10 mouse cellular contexts compared by ENCODE assay signal in genomic region chr16:30981345-30981744, GRCm38 (mm10).
A peak's percentile ranks its signal among the peaks of the same experiment; 100 is the strongest.
DNase-seq lines count a peak whose midpoint lies in the region; ATAC-seq lines count a peak whose summit lies in the region.
"Had no signal": no experiment of that assay in that cellular context is flagged by ENCODE, and none has a peak within 500 bp of the region (broad histone marks: within the 10 kb centered on the region; RNA-seq: fewer than 3 reads in every experiment).

No protein-coding gene starts in this region.

- H3K9ac ChIP-seq in kidney, embryonic 16.5 days (replicated peaks; ENCODE audit: low read length) = no peak overlapping the region

- no peak overlapping the region for H3K27ac ChIP-seq in kidney, embryonic 16.5 days (ENCODE audit: low read length)
- H3K27ac ChIP-seq: midbrain, embryonic 10.5 days had no signal

- H3K4me2 ChIP-seq in kidney, embryonic 16.5 days (replicated peaks; ENCODE audit: low read depth, low read length) = no peak overlapping the region

- H3K36me3 ChIP-seq in kidney, embryonic 16.5 days (ENCODE audit: insufficient read depth, low read length) = no peaks in the 10 kb centered on the region
- H3K36me3 ChIP-seq: midbrain, embryonic 10.5 days had no signal

- no peaks in the 10 kb centered on the region for H3K9me3 ChIP-seq in kidney, embryonic 16.5 days (ENCODE audit: low read length)
- H3K9me3 ChIP-seq: midbrain, embryonic 10.5 days had no signal

- DNase-seq in kidney, adult 18-20 months = peak; percentile 59
- peak; percentile 81 for DNase-seq in Muller cell, postnatal 12 days (ENCODE audit: inconsistent ontology term)
- peak; percentile 89 to 91 for DNase-seq in cerebellum, postnatal 36 days
- peak; percentile 54 to 75 for DNase-seq in kidney, postnatal 36 days
- no peak for DNase-seq in frontal cortex, postnatal 14 days (ENCODE audit: low spot score in 2 of 2)
- DNase-seq in thymus, postnatal 36 days = no peak
- no peak for DNase-seq in spleen, adult 12 weeks (ENCODE audit: low spot score)
- DNase-seq: spleen, adult 18-20 months had no signal

- 81% methylated on average over 10 of the region's 10 CpGs for WGBS in kidney, embryonic 16.5 days

- no peak overlapping the region for H3K4me3 ChIP-seq in kidney, embryonic 16.5 days (ENCODE audit: low read length)
- H3K4me3 ChIP-seq: midbrain, embryonic 10.5 days had no signal

- no peak for ATAC-seq in kidney, embryonic 16.5 days (ENCODE audit: low FRiP score, low TSS enrichment)

- no peaks in the 10 kb centered on the region for H3K27me3 ChIP-seq in kidney, embryonic 16.5 days (ENCODE audit: insufficient read depth, low read length)

- H3K4me1 ChIP-seq in kidney, embryonic 16.5 days (ENCODE audit: insufficient read depth, low read length) = peaks cover 33% of the 10 kb centered on the region

Comparison
In these comparisons a context has a peak if more than half of its experiments do, and no peak if none do; other contexts are left out.
1. DNase-seq: peak in kidney, adult 18-20 months (single experiment), Muller cell, postnatal 12 days (single experiment), cerebellum, postnatal 36 days (2 of 2) and kidney, postnatal 36 days (2 of 2); none in frontal cortex, postnatal 14 days (0 of 2), thymus, postnatal 36 days (0 of 2) and spleen, adult 12 weeks (single experiment).